Mouse (Mus musculus): ENCODE data around the gene Siah1a. TPM values are rescaled to one million over a fixed set of nuclear protein-coding genes. Genes with fewer than 3 reads are reported as not detected.

Siah1a gene
- total RNA-seq (2021): 10 to 100 TPM; 30.3 to 34.6 TPM
- long read RNA-seq, experiment 1, transcript Siah1a-201 (2 exons, 1,968 nt): major isoform, 60 of 62 reads
- long read RNA-seq, experiment 1, partial matches to known transcripts: 0 of 62 reads
- long read RNA-seq, experiment 1, other reads (novel, unspliced or antisense): 2 of 62 reads
- long read RNA-seq, experiment 2, transcript Siah1a-201 (2 exons, 1,968 nt): major isoform, 79 of 80 reads
- long read RNA-seq, experiment 2, partial matches to known transcripts: 0 of 80 reads
- long read RNA-seq, experiment 2, other reads (novel, unspliced or antisense): 1 of 80 reads

DNA sequence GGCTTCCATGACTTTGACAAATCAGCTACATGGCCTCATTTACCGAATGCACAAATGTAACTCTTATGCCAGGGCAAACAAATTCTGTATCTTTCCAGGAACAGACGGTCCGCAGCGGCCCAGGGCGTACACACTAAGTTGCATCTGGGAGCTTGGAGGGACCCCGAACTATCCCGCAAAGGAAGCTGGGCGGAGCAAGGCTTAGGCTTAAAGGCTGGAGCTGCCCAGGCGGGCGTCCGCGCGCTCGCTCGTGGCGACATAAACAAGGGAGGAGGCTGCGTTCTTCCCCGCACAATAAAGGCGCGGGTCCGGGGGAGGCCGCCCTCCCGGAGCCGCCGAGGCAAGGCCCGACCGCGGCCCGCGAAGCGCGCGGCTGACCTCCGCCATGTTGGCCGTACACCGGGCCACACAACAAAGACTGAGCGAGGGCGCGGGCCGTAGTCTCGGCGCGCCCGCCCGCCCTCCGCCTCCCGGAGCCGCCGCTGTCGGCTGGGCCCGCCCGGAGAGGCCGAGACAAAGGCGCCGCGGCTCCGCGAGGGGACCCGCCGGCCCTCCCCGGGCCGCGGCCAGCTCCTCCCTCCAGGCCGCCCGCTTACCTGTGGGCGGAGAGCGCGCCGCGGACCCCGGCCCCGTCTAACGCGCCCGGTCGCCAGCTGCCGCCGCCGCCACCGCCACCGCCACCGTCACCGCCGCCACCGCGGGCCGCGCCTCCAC, at the start of gene Siah1a, which contains the start of gene Gm10638:
Siah1a (minus strand) TSS at position 714 of the 714 bp plus-strand sequence.
Gm10638 (plus strand) TSS at position 479 of the 714 bp plus-strand sequence.
- peak; percentile 64 to 68 for DNase-seq (ENCODE audit: low spot score in 2 of 2)

DNA sequence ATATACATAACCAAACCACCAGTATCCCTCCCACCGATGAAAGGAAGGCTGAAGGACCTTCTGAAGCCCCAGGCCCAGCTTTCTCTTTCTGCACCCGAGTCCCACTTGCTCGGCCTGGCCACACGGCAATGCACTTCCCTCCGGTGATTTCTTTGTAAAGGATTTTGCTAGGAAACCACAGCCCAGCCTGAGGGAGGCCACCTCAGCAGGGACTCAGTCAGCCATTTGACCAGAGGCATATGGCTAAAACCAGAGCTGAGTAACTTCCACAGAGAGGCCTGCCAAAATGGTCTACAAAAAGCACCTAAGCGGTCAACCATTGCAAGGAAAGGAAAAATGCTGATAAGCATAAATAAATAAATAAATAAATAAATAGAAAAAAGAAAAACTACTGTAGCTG, 49.0 kb upstream of the Siah1a start:
- DNase-seq (ENCODE audit: low spot score in 2 of 2): no peak

DNA sequence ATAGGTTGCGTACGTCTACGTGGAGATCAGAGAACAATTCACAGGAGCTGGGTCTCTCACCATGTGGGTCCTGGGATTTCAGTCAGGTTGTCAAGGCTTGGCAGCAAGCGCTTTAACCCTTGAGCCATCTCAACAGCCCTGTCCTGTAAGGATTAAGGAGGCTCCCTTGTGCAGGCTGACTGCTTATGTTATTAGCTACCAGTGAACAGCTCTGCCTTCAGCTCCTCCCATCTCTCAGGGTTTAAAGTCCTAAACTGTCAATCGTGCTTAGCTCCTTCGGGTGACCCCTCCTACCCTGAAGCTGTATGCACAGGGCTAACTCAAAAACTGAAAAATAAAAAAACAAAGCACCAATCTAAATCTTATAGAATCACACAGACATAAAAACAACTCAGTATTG, 45.8 kb upstream of the Siah1a start:
- DNase-seq (ENCODE audit: low spot score in 2 of 2): no peak

DNA sequence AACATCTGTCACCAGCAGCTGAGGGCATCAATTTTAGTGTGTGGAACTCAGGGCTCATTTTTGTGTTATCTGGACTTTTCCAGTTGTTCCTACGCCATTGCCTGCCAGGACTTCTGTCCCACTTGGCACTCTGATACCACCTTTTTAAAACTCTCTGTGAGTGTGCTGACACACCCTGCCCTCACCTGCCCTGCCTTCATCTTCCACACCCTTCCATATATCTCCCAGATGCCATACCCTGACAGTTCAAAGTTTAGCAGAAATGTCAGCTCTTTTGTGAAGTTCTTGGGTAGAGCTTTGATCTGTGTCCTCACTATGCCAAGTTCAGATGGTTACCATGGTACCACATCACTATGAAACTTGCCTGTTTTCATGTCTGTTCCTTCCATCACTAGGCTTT, 43.8 kb upstream of the Siah1a start:
- DNase-seq (ENCODE audit: low spot score in 2 of 2): no peak

DNA sequence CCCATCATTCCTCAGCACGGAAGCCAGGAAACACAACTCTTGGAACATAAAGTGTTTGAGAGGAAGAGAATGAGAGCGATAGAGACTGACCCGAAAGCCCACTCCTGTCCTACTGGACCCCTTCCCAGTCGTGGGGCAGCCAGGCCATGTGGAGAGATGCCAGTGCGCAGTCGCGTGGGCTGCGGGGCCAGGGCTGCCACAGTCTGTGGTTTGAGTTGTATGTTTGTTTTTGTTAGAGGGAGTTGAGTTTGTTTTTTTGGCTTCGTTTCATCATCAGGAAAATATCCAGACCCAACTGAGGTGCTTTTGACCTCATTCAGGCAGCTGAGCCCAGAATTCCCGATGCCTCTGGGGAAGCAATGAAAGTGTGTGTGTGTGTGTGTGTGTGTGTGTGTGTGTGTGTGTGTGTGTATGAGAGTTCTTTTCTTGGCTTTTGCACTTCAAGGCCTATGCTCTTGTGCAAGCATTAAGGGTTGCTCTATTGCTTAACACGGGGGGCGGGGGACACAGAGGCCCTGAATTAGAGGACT, 42.2 kb upstream of the Siah1a start:
- DNase-seq (ENCODE audit: low spot score in 2 of 2): no peak

DNA sequence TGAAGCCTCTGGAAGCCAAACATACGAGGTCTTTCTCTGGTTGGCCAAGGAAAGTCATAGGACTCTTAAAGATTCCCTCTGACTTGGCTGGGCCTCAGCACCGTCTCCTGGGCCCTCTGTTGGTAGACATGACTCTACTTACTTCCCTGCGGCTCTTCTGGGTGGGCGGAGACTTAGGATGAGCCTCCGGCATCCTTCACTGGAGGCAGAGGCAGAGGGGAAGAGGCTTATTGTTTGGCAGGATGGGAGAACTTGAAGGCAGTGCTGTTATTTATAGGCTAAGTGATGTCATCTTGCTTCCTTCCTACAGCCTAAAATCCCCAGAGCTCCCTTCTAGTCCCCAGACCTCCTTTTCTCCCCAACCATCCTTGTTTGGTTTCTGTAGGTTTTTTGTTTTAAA, 40.8 kb upstream of the Siah1a start:
- DNase-seq (ENCODE audit: low spot score in 2 of 2): no peak

DNA sequence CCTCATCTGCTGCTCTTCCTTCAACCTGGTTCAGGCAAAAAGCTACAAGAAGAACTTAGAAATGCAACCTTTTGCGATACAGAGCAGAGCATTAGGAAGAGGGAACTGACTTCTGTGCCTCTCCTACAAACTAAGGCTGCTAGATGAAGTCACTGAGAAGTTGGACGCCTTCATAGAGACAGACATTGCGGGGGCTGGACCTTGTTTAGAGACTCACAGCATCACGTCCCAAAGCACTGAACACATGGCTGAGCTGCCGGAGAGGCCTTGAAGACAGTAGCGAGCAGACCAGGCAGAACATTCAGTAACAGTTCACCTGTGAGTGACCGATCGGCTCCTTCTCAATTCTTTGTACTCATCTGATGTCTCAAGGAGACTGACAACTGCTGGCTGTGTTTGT, 35.4 kb upstream of the Siah1a start:
- DNase-seq (ENCODE audit: low spot score in 2 of 2): no peak

DNA sequence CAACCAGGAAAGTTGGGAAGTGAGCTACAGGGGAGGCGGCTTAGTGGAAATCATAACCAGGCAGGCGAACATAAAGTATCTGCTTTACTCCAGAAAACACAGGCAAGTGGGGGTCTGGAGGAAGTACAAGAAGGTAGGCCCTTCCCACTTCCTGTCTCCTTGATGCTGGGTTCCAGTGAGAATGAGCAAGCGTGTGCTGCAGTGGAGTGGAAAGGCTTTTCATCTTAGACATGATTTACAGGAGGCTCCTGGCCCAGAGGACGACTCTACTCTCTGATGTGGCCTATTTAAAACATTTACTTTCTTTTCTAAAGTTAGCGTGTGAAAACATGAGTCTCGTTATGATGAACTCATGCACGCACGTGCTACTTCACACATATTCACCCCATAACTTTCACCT, 33.5 kb upstream of the Siah1a start:
- DNase-seq (ENCODE audit: low spot score in 2 of 2): no peak

DNA sequence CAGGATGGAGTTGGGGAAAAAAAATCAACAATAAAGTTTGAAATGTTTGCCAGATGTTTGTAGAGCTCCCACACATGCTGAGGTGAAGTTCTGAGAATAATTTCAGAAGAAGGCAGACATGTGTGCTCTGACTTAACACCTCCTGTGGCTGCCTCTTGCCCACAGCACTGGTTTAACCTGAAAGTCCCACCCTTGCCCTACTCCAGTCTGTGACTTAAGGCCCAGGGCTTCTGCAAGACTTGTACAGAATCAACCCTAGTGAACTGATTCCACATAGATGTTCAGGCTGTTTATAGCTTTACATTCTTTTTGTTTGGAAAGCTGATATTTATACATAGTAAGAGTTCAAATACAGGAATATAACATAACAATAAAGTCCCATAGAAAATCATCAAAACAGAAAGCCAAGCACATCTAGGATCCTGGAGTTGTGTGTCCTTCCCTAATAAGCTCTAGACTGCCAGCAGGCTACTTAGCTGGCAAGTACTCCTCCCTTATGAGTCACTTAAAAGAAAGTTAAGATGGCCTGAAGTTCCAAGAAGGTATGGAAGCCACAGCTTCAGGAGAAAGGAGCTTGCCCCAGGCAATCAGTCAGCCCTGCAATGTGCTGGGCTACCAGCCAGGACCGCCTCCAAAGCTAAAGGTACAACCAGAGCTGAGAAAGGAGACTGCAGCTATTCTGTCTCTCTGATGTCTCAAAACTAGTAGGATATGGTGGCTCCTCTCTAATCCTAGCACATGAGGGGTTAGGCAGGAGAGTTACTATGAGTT, 24.4 kb upstream of the Siah1a start:
- no peak for DNase-seq (ENCODE audit: low spot score in 2 of 2)

DNA sequence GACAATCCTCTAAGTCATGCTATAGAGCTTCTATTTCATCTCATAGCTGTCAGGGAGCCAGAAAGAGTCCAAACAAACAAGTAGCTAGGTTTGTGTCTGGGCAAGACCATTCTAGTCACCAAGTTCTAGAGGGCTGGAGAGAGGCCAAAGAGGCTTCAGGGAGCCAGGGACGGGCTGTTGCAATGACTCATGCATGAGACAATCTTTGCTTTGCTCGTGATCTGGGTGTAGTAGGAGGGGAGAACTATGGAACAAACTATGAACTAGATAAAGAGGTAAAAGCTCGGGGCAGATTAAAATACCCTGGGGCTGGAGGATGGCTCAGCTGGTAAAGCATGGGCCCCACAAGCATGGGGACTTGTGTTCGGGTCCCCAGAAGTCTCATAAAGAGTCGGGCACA, 22.8 kb upstream of the Siah1a start:
- DNase-seq (ENCODE audit: low spot score in 2 of 2): no peak

DNA sequence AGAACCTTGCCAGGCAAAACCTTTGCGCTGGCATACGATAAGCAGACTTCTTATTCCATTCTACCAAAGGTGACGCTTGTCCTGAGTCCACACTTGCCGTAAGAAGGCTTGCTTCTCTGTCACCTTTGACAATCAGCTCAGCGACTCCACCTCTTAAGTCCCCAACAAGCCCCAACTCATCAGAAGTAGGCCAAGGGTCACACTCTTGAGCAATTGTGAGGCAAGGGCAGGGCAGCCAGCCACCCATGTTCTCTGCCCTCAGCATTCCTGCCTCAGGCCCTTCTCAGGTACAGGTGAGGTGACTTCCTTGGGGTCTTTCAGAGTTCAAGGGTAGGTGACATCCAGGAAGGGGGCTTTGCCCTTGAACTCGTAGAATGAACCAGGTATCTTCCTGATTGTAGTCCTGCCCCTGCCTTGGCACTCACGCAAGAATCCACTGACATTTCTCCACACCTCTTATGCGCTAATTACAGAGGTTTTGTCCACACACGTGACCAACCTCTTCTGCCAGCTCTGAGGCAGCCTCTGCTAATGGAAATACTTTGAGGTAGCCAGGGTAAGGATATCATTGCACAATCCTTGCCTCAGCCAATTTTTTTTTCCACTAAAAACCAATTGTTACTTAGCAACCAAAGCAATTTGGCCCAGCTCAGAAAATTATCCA, 20.9 kb upstream of the Siah1a start:
- no peak for DNase-seq (ENCODE audit: low spot score in 2 of 2)

DNA sequence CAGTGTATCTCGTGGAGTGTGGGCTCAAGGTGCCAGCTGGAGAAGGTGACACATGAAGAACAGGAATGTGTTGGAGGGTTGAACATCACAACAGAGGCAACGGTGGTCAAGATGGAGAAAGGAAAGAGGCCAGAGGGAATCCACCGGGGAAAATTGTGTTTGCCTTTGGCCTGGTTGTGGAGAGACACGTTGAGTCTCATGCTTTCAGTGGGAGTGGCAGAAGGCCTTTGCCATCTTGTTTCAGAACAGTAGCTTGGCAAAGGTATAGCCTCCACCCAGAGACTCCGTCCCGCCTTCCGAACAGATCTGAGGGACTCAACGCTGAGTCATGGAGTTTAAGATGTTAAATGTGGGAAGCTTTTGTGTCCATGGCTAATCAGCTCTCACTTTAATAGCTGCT, 19.9 kb upstream of the Siah1a start:
- DNase-seq (ENCODE audit: low spot score in 2 of 2): no peak

DNA sequence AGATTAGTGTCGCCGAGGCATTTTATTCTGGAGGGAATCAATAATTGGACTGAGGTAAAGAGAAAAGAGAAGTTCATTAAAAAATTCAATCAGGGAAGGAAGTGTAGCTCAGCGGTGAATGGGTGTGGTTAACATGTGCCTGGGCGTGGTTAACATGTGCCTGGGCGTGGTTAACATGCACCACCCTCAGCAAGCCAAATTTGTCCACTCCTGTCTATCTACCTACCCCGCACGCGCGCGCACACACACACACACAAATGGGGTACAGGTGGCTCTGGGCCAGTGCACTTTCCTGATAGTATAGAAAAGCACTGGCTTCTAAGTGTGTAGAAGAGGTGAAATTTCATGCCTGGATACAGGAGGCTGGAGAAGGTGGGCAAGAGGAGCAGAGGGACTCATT, 19.4 kb upstream of the Siah1a start:
- DNase-seq (ENCODE audit: low spot score in 2 of 2): no peak

DNA sequence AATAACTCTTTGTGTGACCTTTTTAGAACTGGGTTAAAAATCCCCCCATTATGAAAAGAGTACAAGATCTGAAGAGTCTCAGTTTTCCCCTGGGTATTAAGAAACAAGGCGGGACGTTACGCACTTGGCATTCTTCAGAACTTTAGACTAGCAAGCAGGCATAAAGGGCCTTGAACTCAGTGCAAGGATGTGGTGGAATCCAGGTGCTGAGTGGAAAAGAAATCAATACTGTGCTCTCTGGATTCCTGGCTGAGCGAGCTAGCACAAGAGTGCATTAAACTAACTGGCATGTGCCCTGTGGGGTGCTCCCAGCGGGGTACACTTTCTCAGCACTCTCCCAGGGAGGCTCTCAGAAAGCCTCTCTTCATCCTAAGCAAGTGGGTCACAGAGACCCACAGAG, 17.1 kb upstream of the Siah1a start:
- no peak for DNase-seq (ENCODE audit: low spot score in 2 of 2)

DNA sequence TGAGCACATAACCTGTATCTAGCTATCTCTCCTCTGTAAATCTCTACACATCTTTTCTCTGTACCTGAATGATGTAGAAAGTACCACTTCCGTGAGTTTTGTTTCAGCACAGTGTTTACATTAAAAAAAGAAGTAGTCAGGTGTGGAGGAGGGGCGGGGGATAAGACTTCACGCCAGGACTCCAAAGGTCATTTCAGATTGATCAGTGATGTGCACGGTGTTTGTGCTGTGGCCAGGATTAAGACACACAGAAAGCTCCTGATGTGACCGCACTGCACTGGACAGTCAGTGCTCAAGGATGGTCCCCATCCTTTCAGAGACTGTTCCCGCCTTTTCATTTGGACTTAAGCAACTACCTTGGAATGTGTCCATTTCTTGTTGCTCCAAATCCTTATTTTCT, 15.0 kb upstream of the Siah1a start:
- DNase-seq (ENCODE audit: low spot score in 2 of 2): no peak

DNA sequence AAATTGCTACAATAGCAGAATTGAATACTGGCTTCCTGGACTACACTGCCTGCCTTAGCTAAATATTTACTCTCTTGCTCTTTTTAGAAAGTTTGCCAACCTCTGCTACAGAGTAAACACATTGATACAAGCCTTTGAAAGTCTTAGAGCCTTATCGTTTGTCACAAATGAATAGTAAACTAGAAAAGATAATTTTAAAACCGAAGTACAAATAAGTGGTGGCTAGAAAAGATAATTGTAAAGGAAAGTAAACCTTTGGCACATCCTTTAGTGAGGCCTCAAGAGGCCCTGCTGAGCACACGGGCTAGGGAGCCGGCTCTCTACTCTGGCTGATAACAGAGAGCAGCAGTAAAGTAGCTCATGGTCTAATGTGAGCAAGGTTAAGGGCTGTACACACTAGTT, 13.4 kb upstream of the Siah1a start:
- DNase-seq (ENCODE audit: low spot score in 2 of 2): no peak

DNA sequence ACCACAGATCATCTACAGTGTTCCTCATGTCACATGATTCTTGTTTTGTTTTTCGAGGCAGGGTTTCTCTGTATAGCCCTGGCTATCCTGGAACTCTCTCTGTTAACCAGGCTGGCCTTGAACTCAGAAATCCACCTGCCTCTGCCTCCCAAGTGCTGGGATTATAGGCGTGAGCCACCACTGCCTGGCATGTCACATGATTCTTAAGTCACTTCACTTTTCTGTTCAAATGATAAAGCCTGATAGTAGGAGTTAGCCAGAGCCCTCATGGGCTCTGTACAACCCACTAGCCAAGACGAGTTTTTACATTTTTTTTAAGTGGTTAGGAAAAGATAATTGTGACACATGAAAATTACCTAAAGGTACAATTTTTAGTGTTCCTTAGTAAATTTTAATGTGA, 12.9 kb upstream of the Siah1a start:
- no peak for DNase-seq (ENCODE audit: low spot score in 2 of 2)

DNA sequence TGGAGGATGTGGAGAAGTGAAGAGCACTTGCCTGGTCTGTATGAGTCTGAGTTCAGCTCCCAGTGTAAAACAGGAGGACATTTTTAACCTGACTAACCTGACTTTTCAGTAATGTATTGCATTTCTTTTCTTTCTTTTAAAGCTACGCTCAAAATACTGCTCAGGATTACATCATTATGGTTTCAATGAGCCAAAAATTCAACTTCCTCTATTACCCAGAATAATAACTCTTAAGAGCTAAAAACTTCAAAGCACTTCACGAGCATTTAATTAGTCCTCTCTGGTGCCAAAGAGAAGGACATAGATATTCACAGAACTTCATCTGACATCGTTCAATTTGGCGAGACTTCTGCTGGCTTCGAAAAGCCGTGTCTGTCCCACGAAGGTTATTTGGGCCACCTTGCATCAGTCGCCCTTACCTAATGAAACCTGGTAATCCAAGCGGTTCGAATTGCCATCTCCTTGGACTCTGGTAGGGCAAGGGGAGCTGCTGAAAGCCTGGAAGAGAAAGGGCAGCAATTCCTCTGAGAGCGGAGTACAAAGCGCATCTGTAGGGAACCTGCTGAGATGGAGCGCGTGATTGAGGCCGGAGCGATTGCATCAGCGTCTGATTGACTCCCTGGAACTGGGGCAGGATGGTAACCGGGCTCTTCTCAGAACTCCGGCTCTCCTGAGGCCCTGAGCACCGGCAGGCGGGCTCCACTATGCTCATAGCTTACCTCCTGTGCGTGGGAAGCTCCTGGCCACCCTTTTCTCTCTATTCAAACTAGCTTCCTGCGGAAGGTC, 11.4 kb upstream of the Siah1a start:
- DNase-seq (ENCODE audit: low spot score in 2 of 2): peak in 1 of 2 experiments; percentile 26

DNA sequence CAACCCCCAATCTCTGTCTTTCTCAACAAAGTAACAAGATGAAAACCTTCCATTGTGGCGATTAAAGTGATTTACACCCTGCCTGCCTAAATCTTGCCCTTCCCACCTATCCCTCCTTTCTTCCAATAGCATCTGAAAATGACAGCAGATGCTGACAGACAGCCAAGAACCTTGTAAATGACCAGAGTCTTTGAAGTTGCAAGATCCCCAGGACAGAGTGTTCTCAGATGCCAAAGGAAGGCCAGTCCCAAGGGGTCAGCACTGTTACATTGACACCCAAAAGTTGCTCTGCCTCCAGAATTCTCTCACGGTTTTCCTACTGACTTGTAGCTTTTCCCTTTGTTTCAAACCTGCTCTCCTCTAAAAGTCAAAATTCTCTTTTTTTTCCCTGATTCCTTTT, 4.1 kb upstream of the Siah1a start:
- DNase-seq (ENCODE audit: low spot score in 2 of 2): no peak

DNA sequence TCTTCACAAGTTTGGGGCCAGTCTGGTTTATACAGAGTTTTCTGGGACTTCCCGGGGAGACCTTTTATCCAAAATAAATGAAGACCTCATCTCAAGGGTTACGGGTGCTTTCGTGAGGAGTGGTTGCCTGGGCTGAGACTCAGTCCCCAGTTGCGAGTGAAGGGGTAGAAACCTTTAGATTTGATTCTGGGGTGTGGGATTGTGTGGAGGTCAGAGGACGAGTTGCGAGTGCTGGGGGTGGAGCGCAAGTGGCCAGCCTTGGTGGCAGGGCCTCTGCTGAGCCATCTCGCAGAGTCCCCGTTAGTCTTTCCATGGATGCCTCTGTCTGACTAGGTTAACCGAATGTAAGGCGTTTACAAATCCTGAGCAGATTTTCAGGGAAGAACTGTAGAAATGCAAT, 777 bp upstream of the Siah1a start:
- no peak for DNase-seq (ENCODE audit: low spot score in 2 of 2)

Measured in layer of hippocampus, postnatal 14 days (tissue).